Mouse (Mus musculus) splenic B cell, adult 2 months (primary cell): ENCODE data around the gene Sowahb.

ENCODE experiments used
- DNase-seq: peaks from one replicate; pipeline ENCODE4 v3.0.0-alpha.2; 2011; ENCODE audit warnings: low read depth, low spot score
- H3K27me3 ChIP-seq: 2 replicates; pipeline ENCODE4 v1.6.1; 2012; ENCODE audit warnings: mild to moderate bottlenecking, low read length, moderate library complexity, mixed read lengths; ENCODE audit not compliant: control insufficient read depth, poor library complexity, insufficient read depth, severe bottlenecking
- H3K36me3 ChIP-seq: 2 replicates; pipeline ENCODE4 v1.6.1; 2012; ENCODE audit warnings: mild to moderate bottlenecking, low read length, moderate library complexity, mixed read lengths; ENCODE audit not compliant: control insufficient read depth, poor library complexity, insufficient read depth, severe bottlenecking

Sowahb gene

GRCm38 (mm10) chr5:93044584-93045370 lies at the start of gene Sowahb:
Gene Sowahb (minus strand): TSS chr5:93045022.
- peak; percentile 47 for DNase-seq
- no peaks in the 10 kb centered on the region for H3K36me3 ChIP-seq
- no peaks in the 10 kb centered on the region; the same call in 1 of the 2 replicates for H3K27me3 ChIP-seq

GRCm38 (mm10) chr5:93093638-93094527 lies 49.1 kb upstream of the Sowahb start:
- Histone ChIP-seq H3K27me3 (no peaks in the 10 kb centered on the region), H3K36me3 (no peaks in the 10 kb centered on the region)
- DNase-seq: peak; percentile 47

- Histone ChIP-seq H3K36me3 (no peaks in the 10 kb centered on the region), H3K27me3 (no peaks in the 10 kb centered on the region)
- DNase-seq: peak; percentile 90
Measured at GRCm38 (mm10) chr5:93092857-93093622, 48.2 kb upstream of the Sowahb start, which contains the start of gene Sept11. Gene Sept11 (plus strand): TSS chr5:93093437.

- Histone ChIP-seq H3K36me3 (no peaks in the 10 kb centered on the region), H3K27me3 (no peaks in the 10 kb centered on the region)
- DNase-seq: peak; percentile 89
Measured at GRCm38 (mm10) chr5:93092147-93092781, 47.4 kb upstream of the Sowahb start.

DNA sequence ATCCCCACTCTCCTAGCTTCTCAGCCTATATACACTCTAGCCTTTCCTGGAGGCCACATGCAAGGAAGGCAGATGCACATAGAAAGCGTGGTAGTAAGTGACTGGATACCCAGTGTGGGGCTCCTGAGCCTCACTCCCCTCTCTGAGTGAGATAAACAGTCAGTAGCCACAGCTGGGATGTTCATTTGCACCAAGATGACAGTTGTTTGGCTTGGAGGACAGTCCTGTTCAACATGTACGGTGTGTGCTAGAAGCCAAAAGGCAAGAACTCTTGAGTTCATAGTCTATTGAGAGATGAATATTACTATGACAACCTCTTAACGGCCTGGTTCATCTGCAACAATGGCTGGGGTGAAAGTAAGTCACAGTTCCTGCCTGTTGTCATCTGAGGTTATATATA lies 46.4 kb upstream of the Sowahb start:
- H3K36me3 ChIP-seq: no peaks in the 10 kb centered on the region
- H3K27me3 ChIP-seq: no peaks in the 10 kb centered on the region
- peak; percentile 9 for DNase-seq

DNA sequence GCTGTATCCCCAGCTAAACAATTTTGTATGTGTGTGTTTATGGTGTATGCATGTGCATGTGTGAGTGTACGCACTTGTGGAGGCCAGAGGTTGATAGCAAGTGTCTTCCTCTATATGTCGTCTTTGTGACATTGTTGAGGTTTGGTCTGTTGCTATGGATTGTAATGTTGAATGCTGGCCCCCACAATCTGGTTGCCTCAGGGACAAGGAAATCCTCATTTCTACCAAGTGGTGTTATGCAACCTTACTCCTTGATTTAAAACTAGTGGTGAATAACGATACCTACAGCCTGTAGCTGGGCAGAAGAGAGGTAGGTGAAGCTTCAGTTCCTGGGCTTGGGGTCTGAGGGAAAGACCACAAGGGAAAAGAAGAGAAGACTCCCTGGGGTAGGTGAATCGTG lies 41.1 kb upstream of the Sowahb start:
- Histone ChIP-seq H3K36me3 (no peaks in the 10 kb centered on the region), H3K27me3 (no peaks in the 10 kb centered on the region)
- DNase-seq: no peak

DNA sequence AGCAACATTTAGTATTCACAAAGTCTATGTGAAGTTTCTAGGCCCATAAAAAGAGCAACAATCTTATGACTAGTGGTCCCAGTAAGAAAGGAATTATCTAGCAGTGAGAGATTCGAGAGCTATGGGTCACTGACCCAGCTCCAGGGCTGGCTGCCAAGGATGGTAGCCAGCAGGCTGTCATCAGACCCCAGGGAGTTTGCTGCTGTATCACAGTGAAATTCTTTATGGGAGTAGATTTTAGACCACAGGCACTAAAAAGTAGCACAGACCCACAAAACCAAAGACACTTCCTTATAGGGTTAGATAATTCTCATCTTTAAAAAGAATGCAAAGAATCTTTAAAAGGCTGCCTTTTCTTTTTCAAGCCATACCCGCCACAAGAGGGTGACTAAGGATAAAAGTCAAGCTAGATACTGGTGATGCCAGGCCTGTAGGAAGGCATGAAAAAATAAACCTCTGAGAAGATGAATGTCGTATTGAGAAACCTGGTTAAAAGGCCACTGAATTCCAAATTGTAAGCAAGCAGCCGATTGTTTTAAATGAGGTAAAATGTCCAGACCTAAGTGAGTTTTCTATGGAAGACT lies 40.3 kb upstream of the Sowahb start:
- peak; percentile 44 for DNase-seq
- Histone ChIP-seq H3K36me3 (no peaks in the 10 kb centered on the region), H3K27me3 (no peaks in the 10 kb centered on the region)

DNA sequence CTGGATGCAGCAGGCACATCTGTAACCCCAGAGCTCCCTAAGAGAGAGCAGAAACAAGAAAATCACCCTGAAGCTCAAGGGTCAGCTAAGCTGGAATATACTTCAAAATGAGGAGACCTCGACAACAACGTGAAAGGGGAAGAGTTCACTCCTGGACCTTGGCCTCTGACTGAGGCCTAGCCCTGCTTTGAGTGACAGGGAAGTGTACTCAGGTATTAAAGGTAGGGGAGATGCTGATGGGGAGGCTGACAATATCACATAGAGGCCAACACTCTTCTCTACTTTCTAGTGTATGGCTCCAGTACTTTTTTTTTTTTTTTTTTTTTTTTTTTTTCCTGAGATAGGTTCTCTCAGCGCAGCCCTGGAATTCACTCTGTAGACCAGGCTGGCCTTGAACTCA lies 34.8 kb upstream of the Sowahb start:
- DNase-seq: no peak
- Histone ChIP-seq H3K36me3 (no peaks in the 10 kb centered on the region), H3K27me3 (no peaks in the 10 kb centered on the region)

DNA sequence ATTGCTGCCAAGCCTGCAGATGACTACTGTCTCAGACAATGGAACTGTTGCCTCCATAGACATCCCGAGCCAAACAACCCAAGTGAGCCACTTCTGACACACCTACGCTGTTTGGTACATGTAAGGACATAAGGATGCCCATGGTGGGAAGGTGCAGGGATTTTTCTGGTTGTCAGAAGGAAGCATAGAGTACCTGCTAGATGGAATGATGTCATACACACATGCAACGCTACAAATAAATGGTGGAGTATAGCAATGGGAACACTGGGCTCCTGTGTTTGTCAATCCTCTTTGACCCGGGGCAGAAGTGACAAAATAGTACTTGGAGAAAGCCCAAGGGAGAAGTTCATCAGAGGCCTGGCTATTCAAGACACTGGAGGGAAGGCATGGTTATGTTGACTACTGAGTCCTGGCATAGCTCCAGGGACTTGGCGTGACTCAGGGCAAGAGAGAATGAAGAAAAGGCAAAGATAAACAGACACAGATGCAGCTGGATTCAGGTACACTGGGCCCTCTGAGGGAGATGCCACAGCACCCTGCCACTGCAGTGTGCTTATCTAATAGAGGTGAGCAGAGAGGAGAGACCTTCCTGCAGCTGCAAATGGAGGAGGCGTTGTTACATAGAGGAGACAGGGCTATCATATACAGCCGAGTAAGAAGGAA lies 33.0 kb upstream of the Sowahb start:
- no peaks in the 10 kb centered on the region for H3K36me3 ChIP-seq
- DNase-seq: no peak
- H3K27me3 ChIP-seq: no peaks in the 10 kb centered on the region

- H3K36me3 ChIP-seq: no peaks in the 10 kb centered on the region
- no peaks in the 10 kb centered on the region for H3K27me3 ChIP-seq
- no peak for DNase-seq
Measured at GRCm38 (mm10) chr5:93060865-93061264, 16.0 kb upstream of the Sowahb start.

- peak; percentile 45 for DNase-seq
- no peaks in the 10 kb centered on the region for H3K27me3 ChIP-seq
- H3K36me3 ChIP-seq: no peaks in the 10 kb centered on the region
Measured at GRCm38 (mm10) chr5:93053606-93054397, 9.0 kb upstream of the Sowahb start.

DNA sequence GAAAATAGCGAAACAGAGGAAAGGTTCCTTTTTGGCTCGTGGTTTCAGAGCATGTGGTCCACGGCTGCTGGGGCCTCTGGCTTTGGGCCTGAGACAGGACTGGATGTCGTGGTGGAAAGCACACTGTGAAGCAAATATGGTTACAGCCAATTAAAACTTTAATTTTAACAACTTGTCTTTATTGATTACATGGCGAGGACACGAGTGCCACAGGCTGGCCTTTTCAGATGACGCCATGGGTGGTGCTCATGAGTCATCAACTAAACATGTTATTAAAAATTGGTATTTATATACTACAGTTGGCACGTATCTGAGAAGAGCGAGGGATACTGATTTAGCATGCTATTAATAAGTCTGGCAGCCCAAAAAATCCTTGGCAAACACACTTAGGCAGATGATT lies 7.1 kb upstream of the Sowahb start:
- no peaks in the 10 kb centered on the region for H3K36me3 ChIP-seq
- no peak for DNase-seq

GRCm38 (mm10) chr5:93051041-93051440 lies 6.2 kb upstream of the Sowahb start:
- H3K27me3 ChIP-seq: no peaks in the 10 kb centered on the region
- no peaks in the 10 kb centered on the region for H3K36me3 ChIP-seq
- DNase-seq: peak; percentile 11

More for the DNA sequence above, 7.1 kb upstream of the Sowahb start:
- no peaks in the 10 kb centered on the region for H3K27me3 ChIP-seq
